Mouse (Mus musculus) ES-Bruce4 (cell line): ENCODE data around the gene Ryr1.

Source experiments
- EP300 ChIP-seq: IDR thresholded peaks from 2 replicates; pipeline ENCODE4 v1.6.1; 2011; ENCODE audit warnings: low read depth, low read length; ENCODE audit not compliant: insufficient read depth
- POLR2A ChIP-seq: IDR thresholded peaks from one replicate; pipeline ENCODE4 v1.8.1; 2011; ENCODE audit warnings: low read length; ENCODE audit not compliant: insufficient read depth

DNA sequence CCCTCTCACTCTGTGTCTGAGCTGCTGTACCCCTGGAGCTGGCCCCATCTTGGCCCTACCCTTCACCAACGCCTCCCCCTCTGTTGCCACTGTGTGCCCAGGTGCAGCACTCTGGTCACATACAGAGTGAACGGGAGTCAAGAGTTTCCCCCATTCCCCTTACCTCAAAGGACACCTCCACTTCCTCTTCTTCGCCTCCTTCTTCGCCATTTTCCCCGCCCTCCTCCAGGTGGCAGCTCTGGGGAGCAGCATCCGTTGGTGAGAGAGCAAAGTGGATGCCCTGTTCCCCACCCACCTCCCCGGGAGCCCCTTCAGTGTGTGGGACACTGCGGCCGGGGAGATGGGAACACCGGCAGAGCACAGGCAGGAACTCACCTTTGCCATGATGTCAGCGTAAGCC, 76.4 kb downstream of the Ryr1 start:
- TF ChIP-seq POLR2A (no peak), EP300 (no peak)
